Mouse (Mus musculus): ENCODE measurements around the gene Haus8.
"Not testable (repeated sequence)": the region's sequence is repeated elsewhere in the genome, so short reads cannot be mapped to it uniquely, and the experiment has no call there.

The Haus8 gene

GRCm38 (mm10) chr8:71272286-71273150 lies at the start of gene Haus8, which contains the start of gene Myo9b:
TSS of gene Haus8 (minus strand) at chr8:71272934.
TSS of gene Myo9b (plus strand) at chr8:71272714.
- peak; percentile 98 for DNase-seq

DNA sequence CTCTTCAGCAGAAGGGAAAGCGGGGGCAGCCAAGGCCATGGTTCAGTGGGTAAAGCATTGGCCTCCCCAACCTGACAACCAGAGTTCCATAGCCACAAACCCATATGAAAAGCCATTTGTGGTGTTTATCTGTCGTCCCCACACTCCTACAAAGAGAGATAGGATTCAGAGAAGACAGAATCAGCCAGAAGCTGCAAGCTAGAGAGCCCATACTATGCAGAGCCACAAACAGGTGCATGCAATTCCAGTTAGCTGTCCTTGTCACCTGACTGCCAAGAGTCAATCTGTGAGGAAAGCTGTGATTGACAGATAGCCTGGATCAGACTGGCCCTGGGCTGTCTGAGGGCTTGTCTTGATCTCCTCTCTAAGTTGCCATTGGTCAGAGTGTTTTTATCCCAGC lies 47.0 kb upstream of the Haus8 start:
- DNase-seq: not testable (repeated sequence)

DNA sequence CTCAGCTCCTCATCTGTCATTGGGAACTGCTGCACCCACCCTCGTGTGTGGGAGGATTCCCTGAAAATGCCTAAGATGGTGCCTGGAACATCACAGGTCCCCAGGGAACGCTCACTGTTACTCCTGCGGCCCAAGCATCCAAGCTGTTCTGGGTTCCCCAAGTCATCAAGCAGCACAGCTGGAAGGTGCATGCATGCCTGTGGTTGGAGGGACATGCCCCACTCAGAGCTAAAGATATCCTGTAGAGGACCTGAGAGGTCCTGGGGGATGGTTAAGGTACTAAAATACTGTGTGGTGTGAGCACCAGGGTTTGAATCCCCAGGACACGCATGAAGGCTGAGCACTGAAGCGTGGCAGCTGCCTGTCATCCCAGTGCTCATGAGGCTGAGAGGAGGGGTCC lies 45.9 kb upstream of the Haus8 start:
- DNase-seq: not testable (repeated sequence)

GRCm38 (mm10) chr8:71316486-71317031 lies 43.8 kb upstream of the Haus8 start:
- DNase-seq: no peak

DNA sequence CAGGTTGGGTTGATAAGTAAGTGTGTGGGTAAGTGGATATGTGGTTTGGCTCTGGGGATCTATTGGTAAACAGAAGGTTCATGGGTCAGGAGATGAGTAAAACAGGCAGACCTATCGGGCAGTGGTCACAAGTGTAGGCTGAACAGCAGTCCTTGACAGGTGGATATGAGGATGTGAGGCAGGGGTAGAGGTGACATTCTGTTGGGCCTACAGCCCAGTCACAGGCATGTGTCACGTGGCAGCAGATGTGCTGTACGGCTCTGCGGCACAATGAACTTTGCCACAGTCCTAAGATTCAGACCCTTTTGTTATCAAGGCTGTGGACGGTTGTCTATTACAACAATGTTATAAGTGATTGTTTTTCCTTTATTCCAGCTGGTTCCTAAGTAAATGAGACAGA lies 43.2 kb upstream of the Haus8 start:
- DNase-seq: no peak

- DNase-seq: no peak
Observed at GRCm38 (mm10) chr8:71313951-71314350, 41.2 kb upstream of the Haus8 start.

- no peak for DNase-seq
Observed at GRCm38 (mm10) chr8:71312700-71313099, 40.0 kb upstream of the Haus8 start.

DNA sequence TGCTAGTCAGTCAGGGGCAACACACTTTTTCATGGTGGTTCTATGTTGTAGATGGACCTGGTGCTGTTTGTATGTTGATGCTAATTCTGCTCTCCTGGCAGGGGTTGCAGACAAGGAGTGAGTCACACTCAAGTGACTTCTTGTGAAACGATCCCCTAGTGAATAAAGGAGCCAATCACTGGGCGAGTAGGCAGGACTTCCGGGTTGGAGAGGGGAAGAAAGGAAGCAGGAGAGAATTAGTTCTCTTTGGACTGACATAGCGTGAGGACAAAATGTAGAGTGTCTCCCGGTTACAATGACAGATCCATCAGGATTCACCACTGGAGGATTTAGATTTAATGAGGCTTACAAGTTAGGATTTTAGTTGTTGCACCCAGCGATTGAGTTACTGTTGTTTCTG lies 37.7 kb upstream of the Haus8 start:
- DNase-seq: no peak

- no peak for DNase-seq
Observed at GRCm38 (mm10) chr8:71307913-71308312, 35.2 kb upstream of the Haus8 start.

GRCm38 (mm10) chr8:71307371-71307770 lies 34.6 kb upstream of the Haus8 start:
- DNase-seq: no peak

GRCm38 (mm10) chr8:71305988-71306387 lies 33.3 kb upstream of the Haus8 start:
- DNase-seq: no peak

DNA sequence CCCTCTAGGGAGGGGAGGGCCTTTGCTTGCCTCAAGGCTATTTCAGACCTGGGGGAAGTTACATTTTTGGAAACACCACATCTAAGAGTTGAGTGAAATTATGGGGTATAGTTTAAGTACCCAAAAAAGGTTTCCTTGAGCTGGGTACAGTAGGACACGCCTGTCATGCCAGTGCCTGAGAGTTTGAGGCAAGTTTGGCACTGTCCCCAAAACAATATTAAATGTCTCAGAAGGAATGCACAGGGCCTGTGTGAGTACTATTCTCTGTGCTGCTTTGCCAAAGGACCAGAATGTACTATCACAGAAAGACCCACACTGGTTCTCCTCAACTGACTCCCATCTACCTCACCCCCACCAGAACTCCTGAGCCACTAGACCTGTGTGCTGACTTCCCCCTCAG lies 30.9 kb upstream of the Haus8 start:
- DNase-seq: no peak

DNA sequence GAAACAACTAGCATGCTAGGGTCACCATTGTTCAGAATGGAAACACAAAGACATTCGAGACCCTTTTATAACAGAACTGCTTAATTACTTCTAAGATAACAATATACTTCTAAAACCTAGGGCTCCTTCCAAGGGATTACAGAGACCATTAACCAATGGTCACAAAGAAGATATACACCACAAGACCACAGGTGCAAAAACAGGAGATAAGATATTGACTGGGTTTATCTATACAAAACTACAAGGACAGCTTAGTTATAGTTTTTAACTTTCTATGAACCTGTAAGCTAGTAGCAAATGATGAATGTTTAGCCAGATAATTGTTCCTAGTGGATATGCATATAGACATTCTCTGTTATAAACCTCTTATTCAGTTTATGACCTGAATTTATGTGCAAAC lies 30.1 kb upstream of the Haus8 start:
- no peak for DNase-seq

DNA sequence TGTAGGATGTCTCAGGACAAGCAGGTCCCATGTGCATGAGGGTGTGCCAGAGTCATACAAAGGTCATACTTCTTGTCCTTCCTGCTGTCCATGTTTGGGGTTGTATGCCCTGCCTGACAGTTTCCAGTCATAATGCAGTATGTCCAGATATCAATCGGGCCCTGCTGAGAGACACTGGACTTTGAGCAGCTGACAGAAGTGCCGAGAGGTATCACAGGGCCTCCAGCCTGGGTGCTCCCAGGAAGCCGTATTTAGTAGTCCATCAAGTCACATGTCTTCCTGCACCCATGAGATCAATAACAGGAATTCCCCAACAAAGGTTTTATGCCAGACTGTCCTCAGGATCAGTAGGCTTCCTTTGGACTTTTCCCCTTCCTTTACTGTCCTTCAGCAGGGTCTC lies 27.0 kb upstream of the Haus8 start:
- no peak for DNase-seq

GRCm38 (mm10) chr8:71297439-71297838 lies 24.7 kb upstream of the Haus8 start:
- no peak for DNase-seq

DNA sequence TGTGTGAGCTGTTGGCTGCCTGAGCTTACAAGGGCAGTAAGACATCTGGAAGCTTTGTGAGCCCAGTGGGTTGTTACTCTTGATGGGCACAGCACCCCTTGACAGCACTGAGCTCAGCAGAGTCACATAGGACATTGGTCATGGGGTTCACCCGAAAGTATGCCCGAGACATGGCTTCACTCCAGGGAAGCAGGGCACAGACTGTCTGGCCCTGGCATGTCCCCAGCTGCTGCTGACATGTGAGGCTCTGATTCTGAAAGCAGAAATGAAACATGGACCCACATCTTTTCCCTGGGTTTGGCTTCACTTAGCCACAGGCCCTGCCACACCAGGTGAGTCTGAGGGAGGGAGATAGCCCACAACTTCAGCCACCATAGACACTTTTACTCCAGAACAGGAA lies 24.1 kb upstream of the Haus8 start:
- DNase-seq: no peak

GRCm38 (mm10) chr8:71296188-71296621 lies 23.5 kb upstream of the Haus8 start:
- DNase-seq: no peak

DNA sequence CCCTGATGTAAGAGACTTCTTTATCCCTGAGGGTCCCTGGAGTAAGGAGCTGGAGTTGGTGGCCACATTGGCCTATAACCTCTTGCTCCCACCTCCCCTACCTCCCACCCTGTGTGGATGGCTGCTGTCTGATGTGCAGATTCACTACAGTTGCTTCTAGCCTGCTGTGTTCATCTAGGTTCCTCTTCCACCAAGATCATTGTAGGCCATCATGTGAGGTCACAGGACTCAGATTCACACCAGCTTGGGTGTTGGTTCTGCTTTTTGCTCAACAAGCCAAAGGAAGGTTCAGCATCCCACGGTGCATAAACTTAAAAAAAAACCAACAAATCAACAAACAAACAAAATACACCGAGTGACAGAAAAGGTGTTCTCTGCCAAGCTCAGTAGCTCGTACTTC lies 21.2 kb upstream of the Haus8 start:
- DNase-seq: not testable (repeated sequence)

GRCm38 (mm10) chr8:71291351-71291750 lies 18.6 kb upstream of the Haus8 start:
- DNase-seq: no peak

DNA sequence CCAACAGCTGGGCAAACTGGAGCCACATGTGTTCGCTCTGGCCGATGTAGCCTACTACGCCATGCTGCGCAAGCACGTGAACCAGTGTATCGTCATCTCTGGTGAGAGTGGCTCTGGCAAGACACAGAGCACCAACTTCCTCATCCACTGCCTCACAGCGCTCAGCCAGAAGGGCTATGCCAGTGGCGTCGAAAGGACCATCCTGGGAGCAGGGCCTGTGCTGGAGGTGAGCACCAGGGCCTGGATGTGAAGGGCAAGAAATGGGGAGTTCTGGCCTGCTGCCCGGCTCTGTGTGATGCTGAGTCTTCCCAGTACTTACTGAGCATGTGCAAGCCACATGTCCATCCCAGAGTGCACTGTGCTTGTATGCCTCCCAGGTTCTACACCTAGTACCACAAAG lies 18.2 kb upstream of the Haus8 start:
- no peak for DNase-seq

DNA sequence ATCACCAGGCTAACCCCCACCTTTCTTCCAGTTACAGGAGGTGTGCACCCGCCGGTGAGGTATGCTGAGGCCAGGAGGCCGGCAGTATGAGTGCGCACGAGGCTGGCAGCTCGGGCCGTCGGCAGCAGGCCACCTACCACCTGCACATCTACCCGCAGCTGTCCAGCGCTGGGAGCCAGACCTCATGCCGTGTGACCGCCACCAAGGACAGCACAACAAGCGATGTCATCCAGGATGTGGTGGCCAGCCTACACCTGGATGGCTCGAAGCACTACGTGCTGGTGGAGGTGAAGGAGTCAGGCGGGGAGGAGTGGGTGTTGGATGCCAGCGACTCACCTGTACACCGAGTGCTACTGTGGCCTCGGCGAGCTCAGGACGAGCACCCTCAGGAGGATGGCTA lies 17.5 kb upstream of the Haus8 start:
- no peak for DNase-seq

- DNase-seq: no peak
Observed at GRCm38 (mm10) chr8:71289098-71289497, 16.4 kb upstream of the Haus8 start.

DNA sequence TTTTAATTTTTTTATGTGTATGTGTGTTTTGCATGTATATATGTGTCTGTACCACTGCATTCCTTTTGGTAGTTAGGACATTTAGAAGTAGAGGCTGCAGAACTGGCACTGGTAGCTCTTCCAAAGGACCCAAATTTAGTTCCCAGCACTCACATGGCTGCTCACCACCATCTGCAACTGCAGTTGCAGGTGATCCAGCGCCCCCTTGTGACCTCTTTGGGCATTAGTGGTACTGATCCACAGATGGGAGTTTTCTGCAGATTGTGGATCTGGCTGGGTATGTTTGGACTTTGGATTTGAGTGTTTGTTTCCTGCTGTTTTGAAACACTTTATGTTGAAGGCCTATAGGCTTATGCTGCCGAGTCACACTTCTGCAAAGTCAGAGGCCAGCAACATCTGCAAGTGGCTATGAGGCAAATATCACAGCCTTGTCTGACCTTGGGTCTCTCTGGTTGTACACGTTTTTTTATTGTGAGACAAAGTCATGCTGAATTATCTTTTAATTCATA lies 15.8 kb upstream of the Haus8 start:
- DNase-seq: no peak

DNA sequence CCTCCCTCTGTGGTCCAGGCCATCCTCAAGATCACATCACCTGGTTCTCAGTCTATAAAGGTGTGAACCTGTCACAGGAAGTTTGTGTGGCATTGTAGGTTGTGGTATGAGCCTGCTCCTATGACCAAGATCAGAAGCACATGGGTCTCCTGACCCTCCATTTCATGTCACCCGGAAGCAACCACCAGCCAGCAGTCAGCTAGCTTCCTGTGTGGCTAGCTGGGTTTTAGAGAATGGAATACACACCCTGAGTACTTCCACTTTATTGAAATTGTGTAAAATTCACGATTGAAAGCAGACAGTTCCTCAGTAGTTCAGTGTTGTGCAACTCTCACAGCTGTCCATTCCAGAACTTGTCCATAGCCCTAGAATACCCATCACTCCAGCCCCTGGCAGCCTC lies 13.5 kb upstream of the Haus8 start:
- not testable (repeated sequence) for DNase-seq
